Comparison of ENCODE assay signal across 28 mouse cellular contexts in the genomic region with DNA sequence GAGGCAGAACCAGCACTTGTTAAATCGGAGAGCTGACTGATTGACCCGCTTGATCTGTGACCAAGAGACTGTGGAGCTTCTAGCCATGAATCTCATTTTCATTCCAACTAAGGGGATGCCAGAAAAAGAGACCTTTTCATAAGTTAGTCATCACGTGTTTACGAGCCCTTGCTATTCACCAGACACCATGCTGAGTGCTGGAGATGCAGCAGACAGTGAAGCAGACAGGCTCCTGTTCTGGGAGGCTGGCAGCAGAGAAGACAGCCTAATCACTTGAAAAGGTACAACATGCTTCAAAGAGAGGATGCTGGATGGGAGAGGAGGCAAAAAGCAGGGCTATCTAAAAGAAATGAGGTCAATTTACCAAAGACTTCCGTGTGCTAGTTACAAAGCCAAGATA. TPM values are rescaled to one million over a fixed set of nuclear protein-coding genes. Genes with fewer than 3 reads are reported as not detected.
"Had no signal": no experiment of that assay in that cellular context is flagged by ENCODE, and none has a peak within 500 bp of the region (broad histone marks: within the 10 kb centered on the region; RNA-seq: fewer than 3 reads in every experiment).

No protein-coding gene starts in this region.

- H3K4me3 ChIP-seq: embryonic facial prominence, embryonic 10.5 days; embryonic facial prominence, embryonic 12.5 days; embryonic facial prominence, embryonic 13.5 days; embryonic facial prominence, embryonic 15.5 days; erythroblast, embryonic 14.5 days; forebrain, embryonic 10.5 days; forebrain, embryonic 12.5 days; forebrain, embryonic 13.5 days; forebrain, embryonic 15.5 days; gastrocnemius, adult 2 months; heart, adult 2 months; heart, embryonic 10.5 days had no signal

- H3K27me3 ChIP-seq: embryonic facial prominence, embryonic 12.5 days; embryonic facial prominence, embryonic 13.5 days; embryonic facial prominence, embryonic 15.5 days; forebrain, embryonic 12.5 days; forebrain, embryonic 13.5 days; forebrain, embryonic 15.5 days had no signal

- ATAC-seq: forebrain, embryonic 13.5 days; forebrain, embryonic 14.5 days; forebrain, embryonic 15.5 days; forebrain, embryonic 16.5 days; forebrain, postnatal 0 days had no signal

- DNase-seq: cerebellum, adult 18-20 months; cerebellum, adult 2 months; cerebellum, adult 9-10 months; cerebellum, adult 9-11 months; cerebellum, postnatal 36 days; embryo, embryonic 11 days; forebrain, postnatal 0 days; gastrocnemius, adult 2 months; gastrocnemius, postnatal 10 days; gastrocnemius, postnatal 14 days; gastrocnemius, postnatal 25 days; gastrocnemius, postnatal 36 days; heart, adult 18-20 months; heart, adult 2 months had no signal

- H3K36me3 ChIP-seq: embryonic facial prominence, embryonic 10.5 days; embryonic facial prominence, embryonic 12.5 days; embryonic facial prominence, embryonic 13.5 days; embryonic facial prominence, embryonic 15.5 days; forebrain, embryonic 10.5 days; forebrain, embryonic 12.5 days; forebrain, embryonic 15.5 days; heart, embryonic 10.5 days had no signal

- H3K9me3 ChIP-seq: embryonic facial prominence, embryonic 10.5 days; embryonic facial prominence, embryonic 12.5 days; embryonic facial prominence, embryonic 13.5 days; embryonic facial prominence, embryonic 15.5 days; forebrain, embryonic 10.5 days; forebrain, embryonic 12.5 days; forebrain, embryonic 13.5 days; forebrain, embryonic 15.5 days; heart, embryonic 10.5 days had no signal

- H3K4me2 ChIP-seq: embryonic facial prominence, embryonic 12.5 days; embryonic facial prominence, embryonic 13.5 days; embryonic facial prominence, embryonic 15.5 days; forebrain, embryonic 12.5 days; forebrain, embryonic 13.5 days; forebrain, embryonic 15.5 days had no signal

- H3K9ac ChIP-seq: embryonic facial prominence, embryonic 12.5 days; embryonic facial prominence, embryonic 13.5 days; embryonic facial prominence, embryonic 15.5 days; forebrain, embryonic 12.5 days; forebrain, embryonic 13.5 days; forebrain, embryonic 15.5 days; forebrain, postnatal 0 days had no signal

- H3K27ac ChIP-seq: embryonic facial prominence, embryonic 10.5 days; embryonic facial prominence, embryonic 12.5 days; embryonic facial prominence, embryonic 13.5 days; embryonic facial prominence, embryonic 15.5 days; forebrain, embryonic 10.5 days; forebrain, embryonic 12.5 days; forebrain, embryonic 13.5 days; forebrain, embryonic 15.5 days; gastrocnemius, adult 2 months; heart, adult 2 months; heart, embryonic 10.5 days had no signal

- H3K4me1 ChIP-seq: embryonic facial prominence, embryonic 10.5 days; embryonic facial prominence, embryonic 12.5 days; embryonic facial prominence, embryonic 13.5 days; embryonic facial prominence, embryonic 15.5 days; forebrain, embryonic 10.5 days; forebrain, embryonic 12.5 days; forebrain, embryonic 13.5 days; heart, embryonic 10.5 days had no signal

RNA-seq across cellular contexts. Expression of gene Lrrc55, which starts 12.3 kb away (rescaled TPM):
- total RNA-seq: common myeloid progenitor, adult 5-6 weeks; granulocyte monocyte progenitor cell, adult 5-6 weeks had no signal
- polyA plus RNA-seq: erythroblast, embryonic 14.5 days had no signal
